Comparison of ENCODE assay signal across 8 mouse cellular contexts in the genomic region with DNA sequence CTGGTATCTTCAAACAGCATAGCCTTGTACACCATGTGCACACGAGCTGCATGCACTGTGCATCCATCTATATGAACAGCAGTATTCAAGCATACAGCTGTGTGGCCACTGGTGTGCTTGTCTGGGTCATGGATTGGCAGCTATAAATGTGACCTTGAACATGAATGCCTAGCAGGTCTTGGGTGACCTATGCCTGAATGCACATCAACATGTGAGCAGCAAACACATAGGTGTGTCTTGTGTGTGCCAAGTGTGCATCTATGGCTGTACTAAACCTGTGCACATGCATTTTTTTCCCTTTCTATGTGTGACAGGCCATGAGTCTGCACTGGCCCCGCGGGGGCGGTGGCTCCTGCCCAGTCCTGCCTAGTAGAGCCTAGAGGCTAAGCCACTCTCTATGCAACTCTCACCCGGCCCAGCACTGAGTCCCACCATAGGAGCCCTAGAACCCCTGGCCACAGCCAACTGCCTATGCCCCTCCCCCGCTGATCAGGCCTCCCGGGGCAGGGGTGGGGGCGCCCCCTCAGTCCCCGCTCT. TPM values are rescaled to one million over a fixed set of nuclear protein-coding genes. Genes with fewer than 3 reads are reported as not detected.
A peak's percentile ranks its signal among the peaks of the same experiment; 100 is the strongest.
DNase-seq lines count a peak whose midpoint lies in the region; ATAC-seq and TF ChIP-seq lines count a peak whose summit lies in the region.

No protein-coding gene starts in this region.

- no peak for ATAC-seq in G1E (ENCODE audit: extremely low read depth, insufficient number of reproducible peaks, low FRiP score, poor library complexity, severe bottlenecking)
- ATAC-seq in hindbrain, embryonic 11.5 days (ENCODE audit: low FRiP score), result peak; percentile 80
- ATAC-seq in frontal cortex, adult (ENCODE audit: low TSS enrichment), result no peak
- ATAC-seq in erythroblast, adult 5-6 weeks (replicated peaks; ENCODE audit: low FRiP score, poor library complexity, severe bottlenecking), result no peak

- H3K79me3 ChIP-seq in C2C12 (ENCODE audit: low read depth), result no peaks in the 10 kb centered on the region

- H3K9ac ChIP-seq in hindbrain, embryonic 11.5 days (ENCODE audit: low read depth, low read length), result peak overlapping the region; percentile 84

- H3ac ChIP-seq in C2C12 (ENCODE audit: control insufficient read depth, insufficient read length, low read depth), result no peak overlapping the region

- DNase-seq in G1E (ENCODE audit: low spot score), result peak; percentile 41
- no peak for DNase-seq in hindbrain, embryonic 11.5 days (ENCODE audit: low spot score)
- DNase-seq in lung, postnatal 14 days, result peak; percentile 11
- DNase-seq in cerebellum, adult 11-12 months, result no peak
- DNase-seq in right cerebral cortex, postnatal 36 days (ENCODE audit: low spot score in 2 of 2), result no peak

- H3K4me1 ChIP-seq in G1E (ENCODE audit: insufficient read depth, low read depth, low read length), result peaks cover 68% of the 10 kb centered on the region
- H3K4me1 ChIP-seq in hindbrain, embryonic 11.5 days (replicated peaks; ENCODE audit: control insufficient read depth, insufficient read depth, low read length), result peaks cover 17% of the 10 kb centered on the region

- H3K27ac ChIP-seq in hindbrain, embryonic 11.5 days (ENCODE audit: low read depth, low read length), result peak overlapping the region; percentile 87

- WGBS in hindbrain, embryonic 11.5 days, result 7% methylated on average over 8 of the region's 9 CpGs

- no peak for TF ChIP-seq CTCF in C2C12 (IDR thresholded peaks at IDR 0.05; ENCODE audit: control insufficient read depth, insufficient read depth, insufficient read length)
- TF ChIP-seq CTCF in G1E (IDR thresholded peaks at IDR 0.05; ENCODE audit: low read depth, low read length), result no peak

- H3K4me2 ChIP-seq in hindbrain, embryonic 11.5 days (replicated peaks; ENCODE audit: low read depth, low read length), result peak overlapping the region; percentile 63

- no peaks in the 10 kb centered on the region for H3K79me2 ChIP-seq in C2C12 (ENCODE audit: control insufficient read depth, insufficient read depth)

- no peaks in the 10 kb centered on the region for H3K9me3 ChIP-seq in G1E (replicated peaks)
- no peaks in the 10 kb centered on the region for H3K9me3 ChIP-seq in hindbrain, embryonic 11.5 days (ENCODE audit: control insufficient read depth, low read length)

- H3K27me3 ChIP-seq in C2C12 (ENCODE audit: control insufficient read depth, insufficient read depth, insufficient read length) (no peaks in the 10 kb centered on the region), G1E (ENCODE audit: insufficient read depth, low read length) (peaks cover 41% of the 10 kb centered on the region)
- H3K27me3 ChIP-seq in hindbrain, embryonic 11.5 days (ENCODE audit: control insufficient read depth, insufficient read depth, low read length), result no peaks in the 10 kb centered on the region; the same call in 1 of the 2 replicates

- H3K36me3 ChIP-seq in C2C12 (ENCODE audit: control insufficient read depth, insufficient read depth), result no peaks in the 10 kb centered on the region
- no peaks in the 10 kb centered on the region for H3K36me3 ChIP-seq in G1E (replicated peaks)
- no peaks in the 10 kb centered on the region for H3K36me3 ChIP-seq in hindbrain, embryonic 11.5 days (ENCODE audit: control insufficient read depth, insufficient read depth, low read length)

- peak overlapping the region; percentile 43 for H3K4me3 ChIP-seq in C2C12 (ENCODE audit: insufficient read depth, poor library complexity, severe bottlenecking)
- H3K4me3 ChIP-seq in G1E (ENCODE audit: low read depth, low read length), result peak overlapping the region; percentile 71; the same call in 1 of the 2 replicates
- peak overlapping the region; percentile 74 for H3K4me3 ChIP-seq in hindbrain, embryonic 11.5 days (ENCODE audit: low read depth, low read length)

TF ChIP-seq in C2C12, 6 proteins besides CTCF, POLR2A, EP300 and RAD21:
- no peak for TF ChIP-seq USF1 (IDR thresholded peaks at IDR 0.05; ENCODE audit: low read depth)
- no peak for TF ChIP-seq MAX (IDR thresholded peaks at IDR 0.05)
- no peak for TF ChIP-seq MYOD1 (IDR thresholded peaks at IDR 0.05; ENCODE audit: control insufficient read depth, insufficient read length, low read depth)
- TF ChIP-seq FOSL1 (IDR thresholded peaks at IDR 0.05; ENCODE audit: insufficient read depth, low read length, poor library complexity, severe bottlenecking), result no peak
- no peak for TF ChIP-seq CEBPB (IDR thresholded peaks at IDR 0.05; ENCODE audit: low read depth)
- TF ChIP-seq MYOG (IDR thresholded peaks at IDR 0.05; ENCODE audit: control insufficient read depth, extremely low read depth, insufficient read length), result no peak
TF ChIP-seq in C2C12: peak in this region for 0.

RNA-seq across cellular contexts. Expression of a gene that starts 1.3 kb away (rescaled TPM):
- polyA plus RNA-seq in C2C12 (2012; fragmentation: generic; extraction: Trizol) (14.8 TPM), G1E (2012) (4.2 and 4.4 TPM in 2 replicates)
- total RNA-seq in G1E (2014; fragmentation: Nextera tagmentation) (3.3 and 4.4 TPM in 2 replicates), G1E (2017) (0.16 and 0.17 TPM in 2 replicates)
- 20.3 and 24.7 TPM in 2 replicates for polyA plus RNA-seq in hindbrain, embryonic 11.5 days (2014; fragmentation: Nextera tagmentation; extraction: Ambion mirVana)
- total RNA-seq in erythroblast, adult 5-6 weeks (2015; ENCODE audit: low replicate concordance), result not detected in 2 replicates
- 0.09 and 0.14 TPM in 2 replicates for total RNA-seq in erythroblast, adult 5-6 weeks (2017; ENCODE audit: low replicate concordance)

RNA-seq across cellular contexts. Expression of a gene that starts 24.0 kb away (rescaled TPM):
- 0.12 TPM for polyA plus RNA-seq in C2C12 (2012; fragmentation: generic; extraction: Trizol)
- total RNA-seq in G1E (2014; fragmentation: Nextera tagmentation), result 0.29 and 0.68 TPM in 2 replicates
- total RNA-seq in G1E (2017), result 0.23 and 0.38 TPM in 2 replicates
- 0.02 TPM in 1 of 2 replicates, not detected in the other for polyA plus RNA-seq in G1E (2012)
- polyA plus RNA-seq in hindbrain, embryonic 11.5 days (2014; fragmentation: Nextera tagmentation; extraction: Ambion mirVana), result 0.14 and 0.20 TPM in 2 replicates
- total RNA-seq in erythroblast, adult 5-6 weeks (2015; ENCODE audit: low replicate concordance), result 1.9 TPM in 1 of 2 replicates, not detected in the other
- total RNA-seq in erythroblast, adult 5-6 weeks (2017; ENCODE audit: low replicate concordance), result 0.68 TPM in 1 of 2 replicates, not detected in the other

Comparison
In these comparisons a context has a peak if more than half of its experiments do, and no peak if none do; other contexts are left out.
1. DNase-seq: peak in G1E (single experiment) and lung, postnatal 14 days (single experiment); none in hindbrain, embryonic 11.5 days (single experiment), cerebellum, adult 11-12 months (single experiment) and right cerebral cortex, postnatal 36 days (0 of 2).
2. Peak in every context shown above with its lines, with median percentiles within 50 percentile points of each other: H3K4me3 ChIP-seq.